Mouse (Mus musculus) cerebellum, postnatal 36 days (tissue): ENCODE data around the gene Agfg2.
A peak's percentile ranks its signal among the peaks of the same experiment; 100 is the strongest.

ENCODE experiments used
- DNase-seq, 2 experiments: peaks; one replicate each; pipeline ENCODE4 v3.0.0; 2021 to 2022; ENCODE audit warnings: mixed read lengths in 2 of 2

Agfg2 gene

DNA sequence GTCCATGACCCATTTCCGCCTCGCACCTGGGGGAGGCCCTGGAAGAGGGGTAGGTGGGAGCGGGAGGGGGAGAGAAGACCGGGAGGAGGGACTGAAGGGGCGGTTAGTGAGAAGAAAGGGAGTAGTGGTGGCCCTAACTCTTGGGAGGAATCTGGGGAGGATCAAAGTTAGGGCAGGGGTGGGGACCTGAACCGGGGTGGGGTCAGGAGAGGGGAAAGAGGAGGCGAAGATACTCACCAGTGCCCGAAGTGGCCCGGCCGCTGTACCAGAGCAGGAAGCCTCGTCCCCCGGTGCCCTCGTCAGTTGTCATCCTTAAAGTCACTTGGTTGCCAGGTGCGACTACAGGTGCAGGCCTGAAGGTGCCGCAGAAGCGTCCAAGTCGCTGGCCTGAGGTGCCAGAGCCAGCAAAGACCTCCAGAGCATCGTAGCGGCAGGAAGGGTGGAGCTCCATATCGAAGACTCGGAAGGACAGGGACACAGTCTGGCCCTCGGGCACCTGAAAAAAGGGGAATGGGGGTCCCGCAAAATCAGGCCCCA, 75.8 kb downstream of the Agfg2 start:
- DNase-seq: no peak

DNA sequence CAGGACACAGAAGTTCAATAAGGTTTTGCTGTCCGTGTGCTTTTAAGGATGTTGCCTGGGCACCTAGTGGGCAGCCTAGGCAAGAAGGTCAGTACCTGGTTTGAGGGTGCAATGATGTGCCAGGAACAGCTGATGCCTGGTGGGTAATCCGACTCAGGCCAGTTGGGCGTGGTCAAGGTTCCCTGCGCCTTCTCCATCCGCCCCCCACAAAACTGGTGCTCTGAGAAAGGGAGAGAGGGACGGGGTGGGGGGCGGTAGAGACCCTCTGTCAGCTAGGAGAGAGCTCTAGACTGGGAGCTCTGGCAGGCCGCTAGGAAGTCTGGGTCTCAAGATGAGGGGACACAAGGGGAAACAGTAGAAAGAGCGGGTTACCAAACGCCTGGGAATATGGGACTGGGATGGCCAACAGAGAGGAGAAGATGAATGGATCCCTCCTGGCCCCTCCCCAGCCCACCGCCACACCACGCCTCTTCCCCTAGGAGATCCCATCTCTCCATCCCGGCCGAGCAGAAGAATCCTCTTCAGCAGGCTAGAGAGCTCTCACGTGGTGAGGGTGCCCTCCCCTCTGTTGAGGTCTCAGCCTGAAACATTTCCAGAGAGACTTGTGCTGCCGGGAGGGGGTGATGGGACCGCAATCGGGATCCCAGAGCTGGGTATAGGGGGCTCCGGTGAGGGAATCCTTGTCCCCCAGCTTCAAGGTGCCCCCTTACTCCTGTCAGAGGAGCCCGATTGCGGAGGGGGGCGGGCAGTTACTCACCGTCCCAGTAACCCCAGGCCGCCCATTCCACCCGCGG, 76.5 kb downstream of the Agfg2 start:
- DNase-seq: no peak

DNA sequence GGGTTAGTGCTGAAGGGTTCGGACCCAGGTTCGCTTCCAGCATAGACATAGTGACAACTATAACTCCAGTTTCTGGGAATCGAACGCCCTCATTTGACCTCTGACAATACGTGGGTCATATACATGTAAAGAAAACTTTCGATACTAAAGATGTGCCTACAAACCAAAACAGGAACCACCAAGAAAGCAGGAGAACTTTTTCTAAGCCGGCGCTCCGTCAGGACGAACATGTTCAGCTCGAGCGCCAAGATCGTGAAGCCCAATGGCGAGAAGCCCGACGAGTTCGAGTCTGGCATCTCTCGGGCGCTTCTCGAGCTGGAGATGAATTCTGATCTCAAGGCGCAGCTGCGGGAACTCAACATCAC, 83.2 kb downstream of the Agfg2 start:
- peak in 1 of 2 experiments; percentile 19 for DNase-seq

- peak; percentile 93 to 95 for DNase-seq
These were observed 83.7 kb downstream of the Agfg2 start, which contains the start of gene Mospd3 for GRCm38 (mm10) chr5:137600619-137601364. TSS of gene Mospd3 (minus strand) at chr5:137601058.
